Mouse (Mus musculus): ENCODE results near the gene Klrg1. TPM values are rescaled to one million over a fixed set of nuclear protein-coding genes. Genes with fewer than 3 reads are reported as not detected.

Gene Klrg1
- total RNA-seq, 2 experiments from 2014 or later: 0.66 TPM; not detected in 1

GRCm38 (mm10) chr6:122294290-122294689, 11.6 kb upstream of the Klrg1 start:
- intact Hi-C loops (cut with DNase I): no loop called here

GRCm38 (mm10) chr6:122293796-122294195, 11.1 kb upstream of the Klrg1 start:
- intact Hi-C loops (cut with DNase I): no loop called here
- DNase-seq: no peak

More at GRCm38 (mm10) chr6:122294290-122294689, 11.6 kb upstream of the Klrg1 start:
- no peak for DNase-seq

GRCm38 (mm10) chr6:122293121-122293520, 10.4 kb upstream of the Klrg1 start:
- DNase-seq: no peak
- intact Hi-C loops (cut with DNase I): no loop called here

GRCm38 (mm10) chr6:122292184-122292583, 9.5 kb upstream of the Klrg1 start:
- no peak for DNase-seq
- intact Hi-C loops (cut with DNase I): no loop called here

GRCm38 (mm10) chr6:122291735-122292134, 9.1 kb upstream of the Klrg1 start:
- no peak for DNase-seq
- intact Hi-C loops (cut with DNase I): no loop called here

- DNase-seq: no peak
- intact Hi-C loops (cut with DNase I): no loop called here
These were observed 8.6 kb upstream of the Klrg1 start for GRCm38 (mm10) chr6:122291264-122291663.

GRCm38 (mm10) chr6:122290253-122290652, 7.6 kb upstream of the Klrg1 start:
- intact Hi-C loops (cut with DNase I): no loop called here
- DNase-seq: no peak

- DNase-seq: no peak
- intact Hi-C loops (cut with DNase I): no loop called here
These were observed 6.6 kb upstream of the Klrg1 start for GRCm38 (mm10) chr6:122289313-122289712.

GRCm38 (mm10) chr6:122288263-122288662, 5.6 kb upstream of the Klrg1 start:
- DNase-seq: no peak
- intact Hi-C loops (cut with DNase I): no loop called here

- intact Hi-C loops (cut with DNase I): no loop called here
- no peak for DNase-seq
These were observed 2.1 kb upstream of the Klrg1 start for GRCm38 (mm10) chr6:122284823-122285222.

- no peak for DNase-seq
- intact Hi-C loops (cut with DNase I): no loop called here
These were observed 1.6 kb upstream of the Klrg1 start for GRCm38 (mm10) chr6:122284304-122284703.

- intact Hi-C loops (cut with DNase I): no loop called here
- DNase-seq: no peak
These were observed 747 bp upstream of the Klrg1 start for GRCm38 (mm10) chr6:122283429-122283828.

GRCm38 (mm10) chr6:122276565-122276964, 6.1 kb downstream of the Klrg1 start:
- no peak for DNase-seq
- intact Hi-C loops (cut with DNase I): no loop called here

GRCm38 (mm10) chr6:122274546-122274945, 8.1 kb downstream of the Klrg1 start:
- no peak for DNase-seq
- intact Hi-C loops (cut with DNase I): no loop called here

GRCm38 (mm10) chr6:122270152-122270551, 12.5 kb downstream of the Klrg1 start:
- no peak for DNase-seq

GRCm38 (mm10) chr6:122269170-122269569, 13.5 kb downstream of the Klrg1 start:
- DNase-seq: no peak
- intact Hi-C loops (cut with DNase I): no loop called here

More at GRCm38 (mm10) chr6:122270152-122270551, 12.5 kb downstream of the Klrg1 start:
- intact Hi-C loops (cut with DNase I): no loop called here

- intact Hi-C loops (cut with DNase I): no loop called here
- DNase-seq: peak; percentile 95
These were observed 14.1 kb downstream of the Klrg1 start for GRCm38 (mm10) chr6:122268561-122268960.

GRCm38 (mm10) chr6:122262543-122262942, 20.1 kb downstream of the Klrg1 start:
- intact Hi-C loops (cut with DNase I): no loop called here
- no peak for DNase-seq

GRCm38 (mm10) chr6:122252146-122252545, 30.5 kb downstream of the Klrg1 start:
- DNase-seq: no peak
- intact Hi-C loops (cut with DNase I): loop anchor here (5.0 to 10.0 kb wide), 2 partner anchors 140 to 273 kb away; no protein-coding TSS in a partner anchor

GRCm38 (mm10) chr6:122250033-122250432, 32.6 kb downstream of the Klrg1 start:
- DNase-seq: no peak
- intact Hi-C loops (cut with DNase I): loop anchor here (5.0 to 10.0 kb wide), 2 partner anchors 142 to 275 kb away; no protein-coding TSS in a partner anchor

Measured in left cerebral cortex, postnatal 4 days (tissue).